Mouse (Mus musculus): ENCODE results near the gene Xirp1.

GRCm38 (mm10) chr9:119998776-119999175 is 24.6 kb downstream of the Xirp1 start:
- TF ChIP-seq POLR2A (IDR thresholded peaks at IDR 0.05; ENCODE audit: borderline replicate concordance, low read depth, low read length), result no peak
- no peak for TF ChIP-seq CTCF (IDR thresholded peaks at IDR 0.05; ENCODE audit: low read depth, low read length)

All from bone marrow macrophage, adult 2 months (primary cell).